Mouse (Mus musculus): ENCODE measurements around the gene Tlx1. TPM values are rescaled to one million over a fixed set of nuclear protein-coding genes. Genes with fewer than 3 reads are reported as not detected.

The Tlx1 gene
- total and polyA plus RNA-seq, 2 experiments from 2014 or later: 0.31 to 0.34 TPM

GRCm38 (mm10) chr19:45158896-45159295 lies 8.4 kb downstream of the Tlx1 start:
- no peak overlapping the region for H3K4me2 ChIP-seq (ENCODE audit: low read depth, low read length)
- ATAC-seq (ENCODE audit: insufficient read depth, low read depth) (no peak), DNase-seq (ENCODE audit: low spot score) (no peak)
- peaks cover 97% of the 10 kb centered on the region for H3K27me3 ChIP-seq (ENCODE audit: control insufficient read depth, insufficient read depth, low read length)
- no peak overlapping the region for H3K9ac ChIP-seq (replicated peaks; ENCODE audit: low read depth, low read length)
- no peak overlapping the region for H3K4me3 ChIP-seq (ENCODE audit: low read depth, low read length)
- H3K4me1 ChIP-seq (ENCODE audit: control insufficient read depth, insufficient read depth): no peaks in the 10 kb centered on the region
- no peaks in the 10 kb centered on the region for H3K9me3 ChIP-seq (replicated peaks; ENCODE audit: control insufficient read depth, low read length)
- no peaks in the 10 kb centered on the region for H3K36me3 ChIP-seq (replicated peaks; ENCODE audit: control insufficient read depth, insufficient read depth, low read length)
- H3K27ac ChIP-seq (ENCODE audit: low read depth): no peak overlapping the region
- 7% methylated on average over 20 of the region's 20 CpGs for WGBS
- TF ChIP-seq CTCF (IDR thresholded peaks at IDR 0.05; ENCODE audit: low read depth) (no peak), EP300 (IDR thresholded peaks at IDR 0.05; ENCODE audit: low read depth) (no peak)

GRCm38 (mm10) chr19:45159491-45159890 lies 9.0 kb downstream of the Tlx1 start:
- no peak for DNase-seq (ENCODE audit: low spot score)
- H3K9me3 ChIP-seq (replicated peaks; ENCODE audit: control insufficient read depth, low read length): no peaks in the 10 kb centered on the region
- no peak overlapping the region for H3K4me3 ChIP-seq (ENCODE audit: low read depth, low read length)
- no peak for ATAC-seq (ENCODE audit: insufficient read depth, low read depth)
- no peaks in the 10 kb centered on the region for H3K4me1 ChIP-seq (ENCODE audit: control insufficient read depth, insufficient read depth)
- no peak overlapping the region for H3K4me2 ChIP-seq (ENCODE audit: low read depth, low read length)
- H3K9ac ChIP-seq (replicated peaks; ENCODE audit: low read depth, low read length): no peak overlapping the region
- H3K36me3 ChIP-seq (replicated peaks; ENCODE audit: control insufficient read depth, insufficient read depth, low read length): no peaks in the 10 kb centered on the region
- H3K27ac ChIP-seq (ENCODE audit: low read depth): no peak overlapping the region
- peaks cover 98% of the 10 kb centered on the region for H3K27me3 ChIP-seq (ENCODE audit: control insufficient read depth, insufficient read depth, low read length)
- WGBS: 17% methylated on average over 5 of the region's 5 CpGs
- TF ChIP-seq EP300 (IDR thresholded peaks at IDR 0.05; ENCODE audit: low read depth) (no peak), CTCF (IDR thresholded peaks at IDR 0.05; ENCODE audit: low read depth) (no peak)

- Histone ChIP-seq H3K4me2 (ENCODE audit: low read depth, low read length) (no peak overlapping the region), H3K27me3 (ENCODE audit: control insufficient read depth, insufficient read depth, low read length) (peaks cover 98% of the 10 kb centered on the region), H3K9ac (replicated peaks; ENCODE audit: low read depth, low read length) (no peak overlapping the region), H3K4me3 (ENCODE audit: low read depth, low read length) (no peak overlapping the region), H3K9me3 (replicated peaks; ENCODE audit: control insufficient read depth, low read length) (no peaks in the 10 kb centered on the region), H3K4me1 (ENCODE audit: control insufficient read depth, insufficient read depth) (no peaks in the 10 kb centered on the region), H3K36me3 (replicated peaks; ENCODE audit: control insufficient read depth, insufficient read depth, low read length) (no peaks in the 10 kb centered on the region), H3K27ac (ENCODE audit: low read depth) (no peak overlapping the region)
- TF ChIP-seq EP300 (IDR thresholded peaks at IDR 0.05; ENCODE audit: low read depth): no peak
- no peak for TF ChIP-seq CTCF (IDR thresholded peaks at IDR 0.05; ENCODE audit: low read depth)
- WGBS: 6% methylated on average over 5 of the region's 5 CpGs
- ATAC-seq (ENCODE audit: insufficient read depth, low read depth) (no peak), DNase-seq (ENCODE audit: low spot score) (no peak)
Observed at GRCm38 (mm10) chr19:45159991-45160390, 9.5 kb downstream of the Tlx1 start.

- DNase-seq (ENCODE audit: low spot score) (no peak), ATAC-seq (ENCODE audit: insufficient read depth, low read depth) (no peak)
- Histone ChIP-seq H3K4me1 (ENCODE audit: control insufficient read depth, insufficient read depth) (no peaks in the 10 kb centered on the region), H3K27ac (ENCODE audit: low read depth) (no peak overlapping the region), H3K27me3 (ENCODE audit: control insufficient read depth, insufficient read depth, low read length) (peaks cover 98% of the 10 kb centered on the region), H3K4me3 (ENCODE audit: low read depth, low read length) (peak overlapping the region; percentile 15; the same call in 1 of the 2 replicates), H3K9me3 (replicated peaks; ENCODE audit: control insufficient read depth, low read length) (no peaks in the 10 kb centered on the region), H3K36me3 (replicated peaks; ENCODE audit: control insufficient read depth, insufficient read depth, low read length) (no peaks in the 10 kb centered on the region), H3K4me2 (ENCODE audit: low read depth, low read length) (peak overlapping the region; percentile 50), H3K9ac (replicated peaks; ENCODE audit: low read depth, low read length) (no peak overlapping the region)
- WGBS: 3% methylated on average over 5 of the region's 5 CpGs
- TF ChIP-seq CTCF (IDR thresholded peaks at IDR 0.05; ENCODE audit: low read depth) (no peak), EP300 (IDR thresholded peaks at IDR 0.05; ENCODE audit: low read depth) (no peak)
Observed at GRCm38 (mm10) chr19:45160523-45160922, 10.0 kb downstream of the Tlx1 start.

- Histone ChIP-seq H3K9ac (replicated peaks; ENCODE audit: low read depth, low read length) (no peak overlapping the region), H3K4me3 (ENCODE audit: low read depth, low read length) (peak overlapping the region; percentile 15; the same call in 1 of the 2 replicates), H3K4me1 (ENCODE audit: control insufficient read depth, insufficient read depth) (no peaks in the 10 kb centered on the region), H3K27ac (ENCODE audit: low read depth) (no peak overlapping the region), H3K9me3 (replicated peaks; ENCODE audit: control insufficient read depth, low read length) (no peaks in the 10 kb centered on the region), H3K36me3 (replicated peaks; ENCODE audit: control insufficient read depth, insufficient read depth, low read length) (no peaks in the 10 kb centered on the region), H3K27me3 (ENCODE audit: control insufficient read depth, insufficient read depth, low read length) (peaks cover 96% of the 10 kb centered on the region), H3K4me2 (ENCODE audit: low read depth, low read length) (peak overlapping the region; percentile 50)
- 1% methylated on average over 12 of the region's 12 CpGs for WGBS
- TF ChIP-seq EP300 (IDR thresholded peaks at IDR 0.05; ENCODE audit: low read depth) (no peak), CTCF (IDR thresholded peaks at IDR 0.05; ENCODE audit: low read depth) (peak; percentile 80)
- no peak; the same call in 1 of the 2 replicates for ATAC-seq (ENCODE audit: insufficient read depth, low read depth)
- peak; percentile 50 for DNase-seq (ENCODE audit: low spot score)
Observed at GRCm38 (mm10) chr19:45161093-45161492, 10.6 kb downstream of the Tlx1 start.

GRCm38 (mm10) chr19:45162181-45162580 lies 11.7 kb downstream of the Tlx1 start:
- ATAC-seq (ENCODE audit: insufficient read depth, low read depth) (no peak), DNase-seq (ENCODE audit: low spot score) (no peak)
- Histone ChIP-seq H3K4me2 (ENCODE audit: low read depth, low read length) (no peak overlapping the region), H3K36me3 (replicated peaks; ENCODE audit: control insufficient read depth, insufficient read depth, low read length) (no peaks in the 10 kb centered on the region), H3K27me3 (ENCODE audit: control insufficient read depth, insufficient read depth, low read length) (peaks cover 91% of the 10 kb centered on the region), H3K9ac (replicated peaks; ENCODE audit: low read depth, low read length) (no peak overlapping the region), H3K4me3 (ENCODE audit: low read depth, low read length) (no peak overlapping the region), H3K27ac (ENCODE audit: low read depth) (no peak overlapping the region), H3K9me3 (replicated peaks; ENCODE audit: control insufficient read depth, low read length) (no peaks in the 10 kb centered on the region), H3K4me1 (ENCODE audit: control insufficient read depth, insufficient read depth) (no peaks in the 10 kb centered on the region)
- no peak for TF ChIP-seq EP300 (IDR thresholded peaks at IDR 0.05; ENCODE audit: low read depth)
- TF ChIP-seq CTCF (IDR thresholded peaks at IDR 0.05; ENCODE audit: low read depth): no peak
- WGBS: 28% methylated on average over 7 of the region's 7 CpGs

Measured in heart, postnatal 0 days (tissue).